Mouse (Mus musculus): ENCODE results near the gene Stra6. TPM values are rescaled to one million over a fixed set of nuclear protein-coding genes. Genes with fewer than 3 reads are reported as not detected.

Gene Stra6
- total and polyA plus RNA-seq, 3 experiments: 0.11 TPM; not detected in 2

GRCm38 (mm10) chr9:58114019-58114418 lies 50.4 kb downstream of the Stra6 start:
- Histone ChIP-seq H3K4me1 (ENCODE audit: insufficient read depth, low read depth, low read length) (no peaks in the 10 kb centered on the region), H3K4me3 (ENCODE audit: low read depth, low read length) (no peak overlapping the region), H3K36me3 (replicated peaks) (no peaks in the 10 kb centered on the region), H3K9me3 (replicated peaks) (no peaks in the 10 kb centered on the region), H3K27me3 (ENCODE audit: insufficient read depth, low read length) (peaks cover 49% of the 10 kb centered on the region)
- DNase-seq (ENCODE audit: low spot score) (no peak), ATAC-seq (ENCODE audit: extremely low read depth, insufficient number of reproducible peaks, low FRiP score, poor library complexity, severe bottlenecking) (no peak)
- TF ChIP-seq TAL1 (conservative IDR thresholded peaks at IDR 0.05; ENCODE audit: low read depth, low read length) (no peak), POLR2AphosphoS5 (IDR thresholded peaks at IDR 0.05; ENCODE audit: insufficient replicate concordance, low read depth, low read length) (no peak), GATA2 (IDR thresholded peaks at IDR 0.05; ENCODE audit: borderline replicate concordance, low read depth, low read length) (no peak), CTCF (IDR thresholded peaks at IDR 0.05; ENCODE audit: low read depth, low read length) (no peak), GATA1 (IDR thresholded peaks at IDR 0.05; ENCODE audit: borderline replicate concordance, low read length) (no peak)

- Histone ChIP-seq H3K36me3 (replicated peaks) (no peaks in the 10 kb centered on the region), H3K4me3 (ENCODE audit: low read depth, low read length) (no peak overlapping the region), H3K27me3 (ENCODE audit: insufficient read depth, low read length) (peaks cover 45% of the 10 kb centered on the region), H3K9me3 (replicated peaks) (no peaks in the 10 kb centered on the region), H3K4me1 (ENCODE audit: insufficient read depth, low read depth, low read length) (no peaks in the 10 kb centered on the region)
- TF ChIP-seq GATA2 (IDR thresholded peaks at IDR 0.05; ENCODE audit: borderline replicate concordance, low read depth, low read length) (no peak), CTCF (IDR thresholded peaks at IDR 0.05; ENCODE audit: low read depth, low read length) (no peak), POLR2AphosphoS5 (IDR thresholded peaks at IDR 0.05; ENCODE audit: insufficient replicate concordance, low read depth, low read length) (no peak), TAL1 (conservative IDR thresholded peaks at IDR 0.05; ENCODE audit: low read depth, low read length) (no peak), GATA1 (IDR thresholded peaks at IDR 0.05; ENCODE audit: borderline replicate concordance, low read length) (no peak)
- ATAC-seq (ENCODE audit: extremely low read depth, insufficient number of reproducible peaks, low FRiP score, poor library complexity, severe bottlenecking): no peak
- no peak for DNase-seq (ENCODE audit: low spot score)
Measured at GRCm38 (mm10) chr9:58115297-58115925, 51.8 kb downstream of the Stra6 start.

GRCm38 (mm10) chr9:58116024-58116651 lies 52.5 kb downstream of the Stra6 start:
- TF ChIP-seq TAL1 (conservative IDR thresholded peaks at IDR 0.05; ENCODE audit: low read depth, low read length) (no peak), POLR2AphosphoS5 (IDR thresholded peaks at IDR 0.05; ENCODE audit: insufficient replicate concordance, low read depth, low read length) (no peak)
- Histone ChIP-seq H3K27me3 (ENCODE audit: insufficient read depth, low read length) (peaks cover 43% of the 10 kb centered on the region), H3K9me3 (replicated peaks) (no peaks in the 10 kb centered on the region), H3K4me1 (ENCODE audit: insufficient read depth, low read depth, low read length) (no peaks in the 10 kb centered on the region), H3K4me3 (ENCODE audit: low read depth, low read length) (no peak overlapping the region), H3K36me3 (replicated peaks) (no peaks in the 10 kb centered on the region)
- DNase-seq (ENCODE audit: low spot score): no peak
- no peak for ATAC-seq (ENCODE audit: extremely low read depth, insufficient number of reproducible peaks, low FRiP score, poor library complexity, severe bottlenecking)

DNA sequence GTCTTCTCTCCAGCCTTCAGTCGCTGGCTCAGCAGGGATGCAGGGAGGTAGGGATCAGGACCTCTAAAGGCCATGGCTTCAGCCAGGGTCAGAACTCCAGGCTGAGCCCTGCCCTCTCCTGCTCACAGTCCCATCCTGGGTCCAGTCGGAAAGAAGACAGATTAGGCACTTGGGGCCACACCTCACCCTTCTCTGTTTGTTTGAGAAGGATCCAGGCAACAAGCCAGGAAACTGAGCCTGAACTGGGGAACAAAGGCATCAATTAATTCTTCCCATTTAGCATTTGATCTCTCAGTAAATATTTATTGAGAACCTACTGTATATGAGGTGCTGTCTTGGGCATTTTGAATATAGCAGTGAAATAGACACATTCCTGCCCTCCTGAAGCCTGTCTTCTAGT lies 55.1 kb downstream of the Stra6 start, which contains the start of gene Ccdc33:
Gene Ccdc33 (minus strand): TSS at position 153 of the 400 bp plus-strand sequence.
- DNase-seq (ENCODE audit: low spot score) (no peak), ATAC-seq (ENCODE audit: extremely low read depth, insufficient number of reproducible peaks, low FRiP score, poor library complexity, severe bottlenecking) (no peak)
- H3K9me3 ChIP-seq (replicated peaks): no peaks in the 10 kb centered on the region
- TF ChIP-seq CTCF (IDR thresholded peaks at IDR 0.05; ENCODE audit: low read depth, low read length) (no peak), GATA1 (IDR thresholded peaks at IDR 0.05; ENCODE audit: borderline replicate concordance, low read length) (no peak), GATA2 (IDR thresholded peaks at IDR 0.05; ENCODE audit: borderline replicate concordance, low read depth, low read length) (no peak), POLR2AphosphoS5 (IDR thresholded peaks at IDR 0.05; ENCODE audit: insufficient replicate concordance, low read depth, low read length) (no peak), TAL1 (conservative IDR thresholded peaks at IDR 0.05; ENCODE audit: low read depth, low read length) (no peak)
- no peaks in the 10 kb centered on the region for H3K4me1 ChIP-seq (ENCODE audit: insufficient read depth, low read depth, low read length)
- H3K27me3 ChIP-seq (ENCODE audit: insufficient read depth, low read length): peaks cover 34% of the 10 kb centered on the region
- no peaks in the 10 kb centered on the region for H3K36me3 ChIP-seq (replicated peaks)
- H3K4me3 ChIP-seq (ENCODE audit: low read depth, low read length): no peak within 1 kb of the TSS

- DNase-seq (ENCODE audit: low spot score) (no peak), ATAC-seq (ENCODE audit: extremely low read depth, insufficient number of reproducible peaks, low FRiP score, poor library complexity, severe bottlenecking) (no peak)
- no peaks in the 10 kb centered on the region for H3K9me3 ChIP-seq (replicated peaks)
- H3K4me3 ChIP-seq (ENCODE audit: low read depth, low read length): no peak overlapping the region
- peaks cover 10% of the 10 kb centered on the region; the same call in 1 of the 2 replicates for H3K27me3 ChIP-seq (ENCODE audit: insufficient read depth, low read length)
- no peak for TF ChIP-seq TAL1 (conservative IDR thresholded peaks at IDR 0.05; ENCODE audit: low read depth, low read length)
- TF ChIP-seq CTCF (IDR thresholded peaks at IDR 0.05; ENCODE audit: low read depth, low read length): no peak
- no peak for TF ChIP-seq POLR2AphosphoS5 (IDR thresholded peaks at IDR 0.05; ENCODE audit: insufficient replicate concordance, low read depth, low read length)
- no peak for TF ChIP-seq GATA1 (IDR thresholded peaks at IDR 0.05; ENCODE audit: borderline replicate concordance, low read length)
- TF ChIP-seq GATA2 (IDR thresholded peaks at IDR 0.05; ENCODE audit: borderline replicate concordance, low read depth, low read length): no peak
- no peaks in the 10 kb centered on the region for H3K4me1 ChIP-seq (ENCODE audit: insufficient read depth, low read depth, low read length)
- no peaks in the 10 kb centered on the region for H3K36me3 ChIP-seq (replicated peaks)
Measured at GRCm38 (mm10) chr9:58125085-58125484, 61.5 kb downstream of the Stra6 start.

GRCm38 (mm10) chr9:58125811-58126210 lies 62.2 kb downstream of the Stra6 start:
- Histone ChIP-seq H3K9me3 (replicated peaks) (no peaks in the 10 kb centered on the region), H3K4me1 (ENCODE audit: insufficient read depth, low read depth, low read length) (no peaks in the 10 kb centered on the region), H3K36me3 (replicated peaks) (no peaks in the 10 kb centered on the region), H3K27me3 (ENCODE audit: insufficient read depth, low read length) (peaks cover 7% of the 10 kb centered on the region; the same call in 1 of the 2 replicates), H3K4me3 (ENCODE audit: low read depth, low read length) (no peak overlapping the region)
- ATAC-seq (ENCODE audit: extremely low read depth, insufficient number of reproducible peaks, low FRiP score, poor library complexity, severe bottlenecking) (no peak), DNase-seq (ENCODE audit: low spot score) (no peak)
- TF ChIP-seq GATA2 (IDR thresholded peaks at IDR 0.05; ENCODE audit: borderline replicate concordance, low read depth, low read length) (no peak), POLR2AphosphoS5 (IDR thresholded peaks at IDR 0.05; ENCODE audit: insufficient replicate concordance, low read depth, low read length) (no peak), GATA1 (IDR thresholded peaks at IDR 0.05; ENCODE audit: borderline replicate concordance, low read length) (no peak), CTCF (IDR thresholded peaks at IDR 0.05; ENCODE audit: low read depth, low read length) (no peak), TAL1 (conservative IDR thresholded peaks at IDR 0.05; ENCODE audit: low read depth, low read length) (no peak)

Measured in G1E (cell line).